Mouse (Mus musculus) heart, embryonic 14.5 days (tissue): ENCODE measurements around the gene Cnnm2. TPM values are rescaled to one million over a fixed set of nuclear protein-coding genes. Genes with fewer than 3 reads are reported as not detected.
A peak's percentile ranks its signal among the peaks of the same experiment; 100 is the strongest.

Experiments
- ATAC-seq: fragments of 200-750 bp; cut with Nextera tagmentation; 2 replicates; pipeline ENCODE4 v1.8.0; 2017; ENCODE audit warnings: low read depth, moderate TSS enrichment; ENCODE audit not compliant: insufficient number of reproducible peaks, insufficient read depth, low FRiP score
- H3K27ac ChIP-seq, 2 experiments: fragments of 200-500 bp in 1 of 2; fragments of 300-500 bp in 1 of 2; sonication (generic) in 1 of 2; replicated peaks in 1 of 2; 2 replicates each; pipeline ENCODE4 v1.5.1; 2012 to 2014; ENCODE audit warnings: low read depth in 2 of 2, low read length in 2 of 2, control low read depth in 1 of 2, mild to moderate bottlenecking in 1 of 2, mixed read lengths in 1 of 2; ENCODE audit not compliant: control insufficient read depth in 1 of 2, insufficient read depth in 1 of 2
- H3K27me3 ChIP-seq: fragments of 300-500 bp; sonication (generic); 2 replicates; pipeline ENCODE4 v1.6.1; 2014; ENCODE audit warnings: mild to moderate bottlenecking, low read length, control low read depth; ENCODE audit not compliant: control insufficient read depth, insufficient read depth
- H3K36me3 ChIP-seq: fragments of 300-500 bp; sonication (generic); 2 replicates; pipeline ENCODE4 v1.6.1; 2014; ENCODE audit warnings: mild to moderate bottlenecking, control low read depth, low read length, mixed read lengths; ENCODE audit not compliant: control insufficient read depth, insufficient read depth
- H3K4me1 ChIP-seq, 2 experiments: fragments of 200-500 bp in 1 of 2; fragments of 300-500 bp in 1 of 2; sonication (generic) in 1 of 2; 2 replicates each; pipeline ENCODE4 v1.6.1; 2012 to 2014; ENCODE audit warnings: low read length in 2 of 2, control low read depth in 1 of 2, mixed read lengths in 1 of 2; ENCODE audit not compliant: control insufficient read depth in 2 of 2, insufficient read depth in 2 of 2
- H3K4me2 ChIP-seq: fragments of 300-500 bp; sonication (generic); 2 replicates; pipeline ENCODE4 v1.6.1; 2014; ENCODE audit warnings: mild to moderate bottlenecking, low read length
- H3K4me3 ChIP-seq, 2 experiments: fragments of 200-500 bp in 1 of 2; fragments of 300-500 bp in 1 of 2; sonication (generic) in 1 of 2; 2 replicates each; pipeline ENCODE4 v1.5.1; 2012 to 2014; ENCODE audit warnings: low read length in 2 of 2, mild to moderate bottlenecking in 2 of 2, control low read depth in 1 of 2, low read depth in 1 of 2, moderate library complexity in 1 of 2; ENCODE audit not compliant: control insufficient read depth in 1 of 2, insufficient read depth in 1 of 2
- H3K9ac ChIP-seq: fragments of 300-500 bp; sonication (generic); 2 replicates; pipeline ENCODE4 v1.6.1; 2014; ENCODE audit warnings: mild to moderate bottlenecking, low read length
- H3K9me3 ChIP-seq: fragments of 300-500 bp; sonication (generic); 2 replicates; pipeline ENCODE4 v1.6.1; 2016; ENCODE audit warnings: low read length, control low read depth; ENCODE audit not compliant: control insufficient read depth
- WGBS: fragments of 180-500 bp; shearing (Covaris S2); extraction: QIAGEN DNeasy Blood & Tissue Kit; methylation state at CpG from one replicate; pipeline ENCODE4 v1.1.7; 2014; 5-methylcytosine and 5-hydroxymethylcytosine counted together
- polyA plus RNA-seq: library from polyadenylated mRNA; unstranded; fragments of >200 nt; fragmentation: Nextera tagmentation; extraction: Ambion mirVana; gene quantifications from 2 replicates; pipeline ENCODE4 v1.2.1, GENCODE M21; 2014

The Cnnm2 gene
- polyA plus RNA-seq, 1 experiment from 2014 or later: 3.2 TPM

GRCm38 (mm10) chr19:46926951-46927350 lies 165.6 kb downstream of the Cnnm2 start:
- ATAC-seq: no peak
- H3K9me3 ChIP-seq: no peaks in the 10 kb centered on the region
- peak overlapping the region; percentile 45 for H3K4me2 ChIP-seq
- 0 out of 2 replicates have a peak overlapping the region, but pooled peaks have one; percentile 54 for H3K9ac ChIP-seq
- peaks cover 8 to 48% of the 10 kb centered on the region in 2 experiments for H3K4me1 ChIP-seq
- no peaks in the 10 kb centered on the region for H3K27me3 ChIP-seq
- no peaks in the 10 kb centered on the region for H3K36me3 ChIP-seq
- no peak overlapping the region for H3K4me3 ChIP-seq
- peak overlapping the region; percentile 53 to 74 for H3K27ac ChIP-seq
- WGBS: 32% methylated on average over 5 of the region's 5 CpGs

DNA sequence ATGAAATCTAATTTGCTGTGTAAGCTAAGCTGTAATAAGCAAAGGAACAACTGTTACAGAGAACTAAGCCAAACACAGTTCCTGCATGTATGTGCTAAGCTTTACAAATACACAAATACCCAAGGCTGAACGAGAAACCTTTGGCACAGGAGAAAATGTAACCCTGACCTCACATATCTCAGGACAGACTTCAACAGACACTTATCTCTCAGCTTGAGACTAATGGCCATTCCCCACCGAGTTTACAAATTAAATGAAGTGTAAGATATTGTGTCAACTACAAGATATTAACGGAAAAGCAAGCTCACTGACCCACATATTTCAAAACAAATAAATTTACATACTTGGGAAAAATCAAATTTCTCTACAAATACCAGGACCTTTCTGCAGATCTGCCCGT lies 166.7 kb downstream of the Cnnm2 start:
- no peaks in the 10 kb centered on the region for H3K27me3 ChIP-seq
- H3K9ac ChIP-seq: peak overlapping the region; percentile 46
- no peak for ATAC-seq
- peaks cover 8 to 58% of the 10 kb centered on the region in 2 experiments for H3K4me1 ChIP-seq
- no peak overlapping the region for H3K4me3 ChIP-seq
- WGBS: 37% methylated on average over 4 of the region's 4 CpGs
- H3K4me2 ChIP-seq: 0 out of 2 replicates have a peak overlapping the region, but pooled peaks have one; percentile 55
- no peaks in the 10 kb centered on the region for H3K9me3 ChIP-seq
- H3K36me3 ChIP-seq: no peaks in the 10 kb centered on the region
- H3K27ac ChIP-seq: peak overlapping the region in 1 of 2 experiments; percentile 82; a peak in 2 of 4 replicates

DNA sequence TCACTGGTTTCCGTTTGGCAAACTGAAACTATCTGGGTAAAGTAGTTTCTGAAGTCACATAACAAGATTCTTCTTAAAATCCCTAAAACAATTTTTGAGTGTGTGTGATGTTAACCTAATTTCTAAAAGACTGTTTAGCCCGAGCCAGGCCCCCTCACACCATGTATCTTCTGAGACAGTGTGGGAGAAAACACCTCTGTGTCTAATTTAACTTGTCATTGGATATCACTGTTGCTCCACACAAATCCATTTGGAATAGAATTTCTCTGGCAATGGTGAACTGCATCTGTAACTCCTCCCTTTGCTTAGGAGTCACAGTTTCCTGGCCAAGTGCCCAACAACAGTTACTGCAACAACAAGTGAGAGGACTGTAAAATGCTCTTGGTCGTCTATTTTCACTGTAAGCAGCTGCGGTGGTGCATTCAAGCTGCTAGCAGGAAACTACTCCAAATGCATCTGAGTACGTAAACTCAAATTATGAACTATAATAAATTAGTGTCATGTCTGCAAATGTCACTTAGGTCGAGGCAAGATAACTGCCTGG lies 167.7 kb downstream of the Cnnm2 start:
- no peaks in the 10 kb centered on the region for H3K27me3 ChIP-seq
- no peak overlapping the region for H3K9ac ChIP-seq
- peak overlapping the region; percentile 72 to 82 for H3K27ac ChIP-seq
- peak overlapping the region; percentile 55 for H3K4me2 ChIP-seq
- ATAC-seq: no peak
- no peaks in the 10 kb centered on the region for H3K9me3 ChIP-seq
- H3K4me3 ChIP-seq: no peak overlapping the region
- H3K36me3 ChIP-seq: no peaks in the 10 kb centered on the region
- WGBS: 25% methylated on average over 6 of the region's 6 CpGs
- peaks cover 8 to 63% of the 10 kb centered on the region in 2 experiments for H3K4me1 ChIP-seq

Other genes with a start within 250 kb of the Cnnm2 start
- gene Arl3, start 188.4 kb upstream of the Cnnm2 start, polyA plus RNA-seq: 54.4 and 72.5 TPM in 2 replicates
- 8.0 and 8.8 TPM in 2 replicates for gene Sfxn2, start 188.2 kb upstream of the Cnnm2 start, polyA plus RNA-seq
- gene Wbp1l, start 162.5 kb upstream of the Cnnm2 start, polyA plus RNA-seq: 48.8 and 49.3 TPM in 2 replicates
- 1.6 and 1.8 TPM in 2 replicates for gene Cyp17a1, start 88.4 kb upstream of the Cnnm2 start, polyA plus RNA-seq
- 17.9 and 20.0 TPM in 2 replicates for gene Borcs7, start 71.7 kb upstream of the Cnnm2 start, polyA plus RNA-seq
- gene As3mt, start 54.1 kb upstream of the Cnnm2 start, polyA plus RNA-seq: 49.8 and 55.5 TPM in 2 replicates